13 mouse cellular contexts compared by ENCODE assay signal in the genomic region with DNA sequence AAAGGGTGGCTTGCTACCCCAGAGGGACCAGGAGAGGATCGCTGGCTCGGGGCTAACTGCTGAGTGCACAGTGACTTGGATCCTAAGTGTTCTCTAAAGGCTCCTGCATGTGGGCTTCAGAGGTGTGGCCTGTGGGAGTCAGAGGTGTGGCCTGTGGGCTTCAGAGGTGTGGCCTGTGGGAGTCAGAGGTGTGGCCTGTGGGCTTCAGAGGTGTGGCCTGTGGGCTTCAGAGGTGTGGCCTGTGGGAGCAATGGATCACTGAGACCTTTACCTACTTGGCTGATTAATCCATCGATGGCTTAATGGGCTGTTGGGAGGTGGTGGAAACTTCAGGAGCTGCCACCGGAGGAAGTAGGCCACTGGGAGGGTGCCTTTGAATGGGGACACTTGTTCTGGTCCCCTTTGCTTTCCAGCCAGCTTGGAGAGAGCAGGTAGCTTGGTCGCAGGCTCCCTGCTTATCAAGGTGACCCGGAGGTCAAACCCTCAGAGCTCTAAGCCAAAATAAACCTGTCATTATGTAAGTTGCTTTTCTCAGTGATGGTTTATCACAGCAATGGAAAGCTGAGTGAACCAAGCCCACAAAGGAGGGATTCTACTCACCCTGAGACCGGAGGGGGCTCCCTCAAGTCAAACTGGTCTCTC. TPM values are rescaled to one million over a fixed set of nuclear protein-coding genes. Genes with fewer than 3 reads are reported as not detected.
DNase-seq lines count a peak whose midpoint lies in the region; ATAC-seq and TF ChIP-seq lines count a peak whose summit lies in the region.
"Had no signal": no experiment of that assay in that cellular context is flagged by ENCODE, and none has a peak within 500 bp of the region (broad histone marks: within the 10 kb centered on the region; RNA-seq: fewer than 3 reads in every experiment).

No protein-coding gene starts in this region.

- TF ChIP-seq POLR2A in kidney, adult 2 months (IDR thresholded peaks at IDR 0.05; ENCODE audit: low read depth, low read length), result no peak

- H3K9ac ChIP-seq in kidney, embryonic 14.5 days (ENCODE audit: low read depth, low read length), result peak overlapping the region; percentile 18; the same call in 1 of the 2 replicates
- no peak overlapping the region for H3K9ac ChIP-seq in intestine, embryonic 15.5 days
- H3K9ac ChIP-seq: hindbrain, embryonic 15.5 days; limb, embryonic 12.5 days had no signal

- no peaks in the 10 kb centered on the region for H3K36me3 ChIP-seq in kidney, embryonic 14.5 days (ENCODE audit: control insufficient read depth, insufficient read depth, low read length)
- no peaks in the 10 kb centered on the region for H3K36me3 ChIP-seq in kidney, adult 2 months (ENCODE audit: control insufficient read depth, insufficient read depth, low read length)
- H3K36me3 ChIP-seq in intestine, embryonic 15.5 days, result no peaks in the 10 kb centered on the region
- H3K36me3 ChIP-seq: hindbrain, embryonic 15.5 days; limb, embryonic 12.5 days had no signal

- H3K27me3 ChIP-seq in kidney, embryonic 14.5 days (ENCODE audit: control insufficient read depth, insufficient read depth, low read length), result no peaks in the 10 kb centered on the region
- H3K27me3 ChIP-seq in kidney, adult 2 months (replicated peaks; ENCODE audit: control insufficient read depth, insufficient read depth, low read length), result no peaks in the 10 kb centered on the region
- H3K27me3 ChIP-seq in intestine, embryonic 15.5 days (replicated peaks), result 0 out of 2 replicates have a peak, but pooled peaks cover 3% of the 10 kb centered on the region
- H3K27me3 ChIP-seq: hindbrain, embryonic 15.5 days had no signal

- WGBS in kidney, embryonic 14.5 days, result 46% methylated on average over 7 of the region's 7 CpGs
- 55% methylated on average over 7 of the region's 7 CpGs for WGBS in kidney, adult 2 months
- 42% methylated on average over 7 of the region's 7 CpGs for WGBS in intestine, embryonic 15.5 days

- no peak for DNase-seq in kidney, adult 2 months
- DNase-seq in R1 (ENCODE audit: low read depth, low spot score), result peak; percentile 66
- peak; percentile 32 for DNase-seq in spleen, adult 12 weeks (ENCODE audit: low spot score)
- no peak for DNase-seq in adrenal gland, postnatal 36 days
- DNase-seq in gastrocnemius, postnatal 4 days (ENCODE audit: low spot score in 2 of 2), result no peak
- no peak for DNase-seq in embryo, embryonic 11 days
- DNase-seq: cerebellum, postnatal 36 days; right cerebral cortex, adult 18-20 months; thymus, postnatal 36 days had no signal

- peak; percentile 33; the same call in 1 of the 2 replicates for ATAC-seq in kidney, embryonic 14.5 days (ENCODE audit: low FRiP score, low TSS enrichment)
- peak; percentile 58 for ATAC-seq in intestine, embryonic 15.5 days

- no peak overlapping the region for H3K4me3 ChIP-seq in kidney, embryonic 14.5 days (ENCODE audit: low read length)
- H3K4me3 ChIP-seq in kidney, adult 2 months (ENCODE audit: insufficient read depth, low read depth, low read length), result no peak overlapping the region
- no peak overlapping the region for H3K4me3 ChIP-seq in intestine, embryonic 15.5 days (replicated peaks)
- H3K4me3 ChIP-seq: hindbrain, embryonic 15.5 days; limb, embryonic 12.5 days had no signal

- peaks cover 7% of the 10 kb centered on the region; the same call in 1 of the 2 replicates for H3K4me1 ChIP-seq in kidney, embryonic 14.5 days (ENCODE audit: control insufficient read depth, insufficient read depth, low read length)
- H3K4me1 ChIP-seq in kidney, adult 2 months (ENCODE audit: control insufficient read depth, insufficient read depth, low read length), result no peaks in the 10 kb centered on the region
- H3K4me1 ChIP-seq in intestine, embryonic 15.5 days (replicated peaks), result no peaks in the 10 kb centered on the region
- H3K4me1 ChIP-seq: hindbrain, embryonic 15.5 days; limb, embryonic 12.5 days had no signal

- H3K9me3 ChIP-seq in kidney, embryonic 14.5 days (ENCODE audit: control insufficient read depth, low read length), result no peaks in the 10 kb centered on the region
- H3K9me3 ChIP-seq in intestine, embryonic 15.5 days, result no peaks in the 10 kb centered on the region
- H3K9me3 ChIP-seq: hindbrain, embryonic 15.5 days; limb, embryonic 12.5 days had no signal

- TF ChIP-seq CTCF in kidney, adult 2 months (conservative IDR thresholded peaks at IDR 0.05; ENCODE audit: insufficient read depth, insufficient read length, low read depth, low read length), result no peak

- no peak overlapping the region for H3K4me2 ChIP-seq in kidney, embryonic 14.5 days (replicated peaks; ENCODE audit: low read depth, low read length)
- H3K4me2 ChIP-seq in intestine, embryonic 15.5 days (replicated peaks), result no peak overlapping the region
- H3K4me2 ChIP-seq: hindbrain, embryonic 15.5 days; limb, embryonic 12.5 days had no signal

- H3K27ac ChIP-seq in kidney, embryonic 14.5 days (ENCODE audit: low read depth, low read length), result no peak overlapping the region
- H3K27ac ChIP-seq in kidney, adult 2 months (ENCODE audit: insufficient read depth, low read depth, low read length), result no peak overlapping the region
- H3K27ac ChIP-seq in intestine, embryonic 15.5 days, result no peak overlapping the region
- H3K27ac ChIP-seq: hindbrain, embryonic 15.5 days; limb, embryonic 12.5 days had no signal

RNA-seq across cellular contexts. Expression of a gene that starts 14.7 kb away (rescaled TPM):
- polyA plus RNA-seq in kidney, embryonic 14.5 days (2014; fragmentation: Nextera tagmentation; extraction: Ambion mirVana), result 0.09 and 0.39 TPM in 2 replicates
- 0.13 and 0.23 TPM in 2 replicates for polyA plus RNA-seq in kidney, adult 2 months (2012; rRNA removed)
- polyA plus RNA-seq in intestine, embryonic 15.5 days (2015; fragmentation: Nextera tagmentation; extraction: Ambion mirVana), result 0.19 and 0.32 TPM in 2 replicates
- not detected for total RNA-seq in adrenal gland, postnatal 36 days (2021)
- not detected for total RNA-seq in gastrocnemius, postnatal 4 days (2021)

RNA-seq across cellular contexts. Expression of a gene that starts 45.9 kb away (rescaled TPM):
- 13.9 and 22.6 TPM in 2 replicates for polyA plus RNA-seq in kidney, embryonic 14.5 days (2014; fragmentation: Nextera tagmentation; extraction: Ambion mirVana)
- 4.9 and 5.1 TPM in 2 replicates for polyA plus RNA-seq in kidney, adult 2 months (2012; rRNA removed)
- polyA plus RNA-seq in intestine, embryonic 15.5 days (2015; fragmentation: Nextera tagmentation; extraction: Ambion mirVana), result 3.1 and 3.8 TPM in 2 replicates
- 10 to 100 TPM in 1 of 2 experiments, under 1 TPM in 1; 0.76 to 10.4 TPM for total RNA-seq in adrenal gland, postnatal 36 days (2021)
- 10 to 100 TPM; 73.9 to 78.5 TPM for total RNA-seq in gastrocnemius, postnatal 4 days (2021)

RNA-seq across cellular contexts. Expression of a gene that starts 49.8 kb away (rescaled TPM):
- 0.08 and 0.21 TPM in 2 replicates for polyA plus RNA-seq in kidney, embryonic 14.5 days (2014; fragmentation: Nextera tagmentation; extraction: Ambion mirVana)
- 0.03 TPM in 2 replicates for polyA plus RNA-seq in kidney, adult 2 months (2012; rRNA removed)
- 0.40 and 0.42 TPM in 2 replicates for polyA plus RNA-seq in intestine, embryonic 15.5 days (2015; fragmentation: Nextera tagmentation; extraction: Ambion mirVana)
- not detected for total RNA-seq in adrenal gland, postnatal 36 days (2021)
- total RNA-seq in gastrocnemius, postnatal 4 days (2021), result under 1 TPM; 0.15 to 0.18 TPM
- polyA plus RNA-seq: hindbrain, embryonic 15.5 days had no signal

Comparison
In these comparisons a context has a peak if more than half of its experiments do, and no peak if none do; other contexts are left out.
1. DNase-seq: peak in R1 (single experiment) and spleen, adult 12 weeks (single experiment); none in kidney, adult 2 months (single experiment), adrenal gland, postnatal 36 days (0 of 2), gastrocnemius, postnatal 4 days (0 of 2) and embryo, embryonic 11 days (single experiment).